Mouse (Mus musculus): ENCODE measurements around the gene Qrfp.

DNA sequence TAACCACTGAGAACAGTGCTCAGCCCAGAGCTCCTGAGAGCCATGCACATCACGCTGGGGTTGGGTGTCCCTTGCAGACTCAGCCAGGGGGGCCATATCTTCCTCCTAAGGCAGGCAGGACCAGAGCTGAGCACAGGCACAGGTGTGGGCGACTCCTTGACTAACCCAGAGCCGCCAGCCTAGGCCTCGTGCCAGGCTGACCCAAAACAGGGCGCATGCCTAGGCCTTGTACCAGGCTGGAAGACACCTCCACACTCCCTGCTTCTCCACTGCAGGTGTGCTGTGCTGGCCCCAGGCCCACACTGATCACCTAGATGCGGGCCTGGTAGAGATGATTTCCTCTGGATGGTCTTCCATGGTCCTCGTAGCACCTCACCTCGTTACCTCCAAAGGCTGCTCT is 7.6 kb downstream of the Qrfp start:
- TF ChIP-seq CTCF (IDR thresholded peaks at IDR 0.05; ENCODE audit: borderline replicate concordance, insufficient read depth, low read depth, low read length) (no peak), POLR2A (IDR thresholded peaks at IDR 0.05; ENCODE audit: borderline replicate concordance, insufficient read depth, low read length) (no peak)

Data from cerebellum, adult 2 months (tissue).